Mouse (Mus musculus): Measurements from ENCODE around the gene Lbx1.

Gene Lbx1

DNA sequence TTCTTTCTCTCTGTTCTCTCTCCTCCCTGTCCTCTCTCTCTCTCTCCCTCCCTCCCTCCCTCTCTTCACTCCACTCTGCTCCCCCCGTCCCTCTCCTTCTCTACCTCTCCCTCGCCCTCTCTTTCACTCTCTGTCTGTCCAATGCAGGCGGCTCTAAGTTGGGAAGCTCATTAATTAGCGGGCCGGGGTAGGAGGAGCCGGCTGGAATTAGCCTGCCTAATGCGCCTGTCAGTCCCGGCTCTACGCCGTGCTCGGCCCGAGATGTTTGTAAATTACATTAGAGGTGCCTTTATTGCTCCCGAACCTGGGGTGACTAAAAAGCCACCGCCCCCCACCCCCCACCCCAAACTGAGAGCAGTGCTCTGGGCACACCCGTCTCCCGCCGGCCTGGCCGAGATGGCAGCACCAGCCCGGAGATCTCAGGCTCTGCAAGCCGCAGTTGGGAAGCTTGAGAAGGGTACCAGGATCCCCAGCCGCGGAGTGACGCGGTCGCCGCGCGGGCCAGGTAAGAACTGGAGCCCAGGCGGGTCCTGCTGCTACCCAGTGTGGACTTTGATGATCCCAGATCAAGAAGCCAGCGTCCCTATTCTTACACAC, at the start of gene Lbx1:
TSS of gene Lbx1 (minus strand) at position 47 of the 597 bp plus-strand sequence.
- DNase-seq (ENCODE audit: low spot score), result no peak

DNA sequence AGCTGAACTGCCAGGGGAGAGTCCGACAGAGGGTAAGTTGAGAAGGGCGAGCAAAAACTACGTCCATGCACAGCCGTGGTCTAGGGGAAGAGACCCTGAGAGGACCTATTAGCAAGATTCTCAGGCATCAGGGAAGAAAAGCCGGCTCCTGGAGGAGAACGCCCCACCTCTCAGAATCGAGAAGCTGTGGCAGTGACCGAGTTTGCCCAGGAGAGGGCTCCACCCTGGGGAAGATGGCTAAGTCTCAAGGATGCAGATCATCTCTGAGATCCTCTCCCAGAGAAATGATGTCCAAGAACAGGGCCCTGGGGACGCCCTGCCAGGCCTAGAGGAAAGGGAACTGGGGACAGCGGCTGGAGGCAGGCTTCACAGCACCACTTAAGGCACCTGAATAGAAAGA, 47.7 kb upstream of the Lbx1 start:
- DNase-seq (ENCODE audit: low spot score), result peak; percentile 84

DNA sequence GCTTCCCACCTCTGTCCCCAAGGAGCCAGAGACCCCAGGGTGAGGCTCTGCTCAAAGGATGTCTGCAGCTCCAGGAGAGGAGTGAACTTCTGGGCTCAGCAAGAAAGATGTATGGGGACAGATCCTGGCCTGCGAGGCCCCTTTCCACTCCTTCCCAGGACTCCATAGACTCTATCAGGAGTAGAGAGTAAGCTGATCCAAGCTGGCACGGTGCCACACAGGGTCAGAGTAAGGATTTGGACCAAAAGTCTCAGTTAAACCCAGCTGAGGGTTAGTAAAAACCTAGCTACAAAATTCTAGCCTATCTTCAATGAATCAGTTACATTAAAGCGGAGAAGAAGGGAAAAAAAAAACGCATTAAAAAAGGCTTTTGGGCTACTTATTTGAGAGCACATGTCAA, 40.6 kb upstream of the Lbx1 start:
- peak; percentile 60 for DNase-seq (ENCODE audit: low spot score)

DNA sequence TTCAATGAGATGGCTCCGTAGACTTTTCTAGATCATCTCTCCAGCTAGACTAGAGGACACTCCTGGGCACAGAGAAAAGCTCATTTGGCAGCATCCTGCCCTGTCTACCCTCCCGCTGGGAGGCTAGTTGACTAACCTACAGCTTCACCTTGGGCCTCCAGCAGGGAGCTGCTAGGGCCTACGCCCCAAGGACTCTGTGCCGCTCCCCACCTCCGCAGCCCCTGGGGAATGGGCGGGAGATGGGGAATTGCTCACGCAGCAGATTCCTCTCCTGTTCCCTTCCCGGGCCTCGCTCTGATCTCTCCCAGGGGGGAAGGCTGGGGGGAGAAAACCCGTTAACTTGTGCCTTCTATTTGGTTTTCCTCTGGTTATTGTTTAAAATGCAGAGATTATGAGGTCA, 36.4 kb upstream of the Lbx1 start:
- DNase-seq (ENCODE audit: low spot score), result no peak

DNA sequence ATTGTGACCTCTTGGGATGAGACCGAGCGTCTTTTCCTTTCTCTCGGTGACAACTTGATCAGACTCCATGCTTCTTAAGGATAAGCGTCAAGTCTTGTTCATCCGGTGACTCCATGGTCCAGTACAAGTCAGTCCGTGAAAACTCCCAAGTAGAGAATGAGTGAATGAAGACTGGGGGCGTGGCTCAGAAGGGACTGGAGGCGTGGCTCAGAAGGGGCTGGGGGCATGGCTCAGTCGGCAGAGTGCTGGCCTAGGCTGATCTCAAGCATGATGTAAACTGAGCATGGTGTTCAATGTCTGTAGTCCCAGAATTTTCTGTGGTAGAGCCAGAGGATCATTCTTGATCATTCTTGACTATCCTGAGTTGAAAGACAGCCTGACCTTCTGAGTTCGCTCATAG, 27.4 kb upstream of the Lbx1 start:
- DNase-seq (ENCODE audit: low spot score), result no peak

- no peak for DNase-seq (ENCODE audit: low spot score)
Observed at GRCm38 (mm10) chr19:45257414-45258326, 22.1 kb upstream of the Lbx1 start.

GRCm38 (mm10) chr19:45254806-45255205, 19.2 kb upstream of the Lbx1 start:
- DNase-seq (ENCODE audit: low spot score), result no peak

- DNase-seq (ENCODE audit: low spot score), result no peak
Observed at GRCm38 (mm10) chr19:45252436-45252835, 16.8 kb upstream of the Lbx1 start.

DNA sequence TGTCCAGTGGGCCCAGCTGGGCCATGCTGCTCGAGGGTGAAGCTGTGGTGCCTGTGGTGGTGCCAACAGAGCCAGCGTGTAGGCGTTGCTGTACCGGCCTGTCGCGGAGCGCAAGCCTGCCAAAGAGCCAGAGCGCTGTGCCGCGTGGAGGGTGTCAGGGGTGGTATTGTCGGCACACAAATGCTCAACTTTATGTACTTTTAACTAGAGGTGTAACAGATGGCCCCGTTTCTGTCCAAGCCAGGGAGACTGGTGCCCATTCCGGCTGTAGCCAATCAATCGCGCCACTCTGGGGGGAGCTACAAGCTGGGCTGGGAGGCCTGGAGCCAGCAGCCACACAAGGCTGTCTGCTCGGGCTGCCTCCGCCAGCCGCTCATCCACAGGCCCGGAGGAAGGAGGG, 13.1 kb upstream of the Lbx1 start:
- DNase-seq (ENCODE audit: low spot score), result no peak

DNA sequence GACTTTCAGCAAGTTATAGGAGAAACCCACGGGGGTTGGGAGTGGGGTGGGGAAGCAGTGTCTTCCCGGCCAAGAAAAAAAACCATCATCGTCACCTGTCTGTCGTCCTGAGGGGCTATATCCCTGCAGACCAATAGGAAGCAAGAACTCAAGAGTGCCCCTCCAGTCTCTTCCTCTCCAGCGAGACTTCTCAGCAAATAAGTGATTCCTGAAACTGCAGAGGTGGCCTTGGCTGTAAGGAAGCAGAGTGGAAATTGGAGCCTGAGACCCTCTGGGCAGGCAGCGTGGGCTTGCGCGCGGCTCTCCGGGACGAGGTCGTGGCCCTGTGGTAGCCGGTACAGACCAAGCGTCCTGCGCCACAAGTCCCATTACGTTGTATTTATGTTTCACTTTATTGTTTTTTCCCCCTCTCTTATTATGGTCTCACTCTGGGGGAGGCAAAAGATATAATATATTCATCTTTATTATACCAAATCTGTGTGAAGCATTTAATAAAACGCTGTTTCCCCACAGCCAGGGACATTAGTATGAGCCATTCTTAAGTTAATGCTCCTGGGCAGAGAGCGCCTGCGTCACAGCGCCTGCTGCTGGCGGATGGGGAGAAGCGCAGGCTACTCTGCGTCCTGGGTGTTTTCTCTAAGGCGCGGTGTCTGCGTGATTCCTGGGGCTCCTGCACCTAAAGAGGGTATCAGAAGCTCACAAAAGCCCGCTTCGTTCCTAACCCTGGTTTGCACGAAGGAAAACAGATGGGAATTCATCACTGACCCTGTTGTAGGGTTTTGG, 8.5 kb upstream of the Lbx1 start:
- DNase-seq (ENCODE audit: low spot score), result peak; percentile 71

DNA sequence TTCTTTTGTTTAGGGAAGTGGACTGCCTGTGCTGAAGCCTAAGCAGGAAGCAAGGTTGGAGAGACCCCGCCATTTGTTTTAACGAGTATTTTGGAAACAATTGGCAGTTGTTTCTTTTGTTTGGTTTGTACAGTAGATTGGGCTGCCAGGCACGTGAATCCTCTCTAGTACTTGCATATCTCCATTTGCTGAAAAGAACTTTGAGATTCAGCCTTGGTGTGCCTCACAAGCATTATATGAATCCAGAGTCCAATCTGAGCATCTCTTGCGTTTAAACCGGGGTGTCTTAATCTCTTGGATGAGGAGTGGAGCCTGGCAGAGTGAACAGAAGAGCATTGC, 7.6 kb upstream of the Lbx1 start:
- no peak for DNase-seq (ENCODE audit: low spot score)

DNA sequence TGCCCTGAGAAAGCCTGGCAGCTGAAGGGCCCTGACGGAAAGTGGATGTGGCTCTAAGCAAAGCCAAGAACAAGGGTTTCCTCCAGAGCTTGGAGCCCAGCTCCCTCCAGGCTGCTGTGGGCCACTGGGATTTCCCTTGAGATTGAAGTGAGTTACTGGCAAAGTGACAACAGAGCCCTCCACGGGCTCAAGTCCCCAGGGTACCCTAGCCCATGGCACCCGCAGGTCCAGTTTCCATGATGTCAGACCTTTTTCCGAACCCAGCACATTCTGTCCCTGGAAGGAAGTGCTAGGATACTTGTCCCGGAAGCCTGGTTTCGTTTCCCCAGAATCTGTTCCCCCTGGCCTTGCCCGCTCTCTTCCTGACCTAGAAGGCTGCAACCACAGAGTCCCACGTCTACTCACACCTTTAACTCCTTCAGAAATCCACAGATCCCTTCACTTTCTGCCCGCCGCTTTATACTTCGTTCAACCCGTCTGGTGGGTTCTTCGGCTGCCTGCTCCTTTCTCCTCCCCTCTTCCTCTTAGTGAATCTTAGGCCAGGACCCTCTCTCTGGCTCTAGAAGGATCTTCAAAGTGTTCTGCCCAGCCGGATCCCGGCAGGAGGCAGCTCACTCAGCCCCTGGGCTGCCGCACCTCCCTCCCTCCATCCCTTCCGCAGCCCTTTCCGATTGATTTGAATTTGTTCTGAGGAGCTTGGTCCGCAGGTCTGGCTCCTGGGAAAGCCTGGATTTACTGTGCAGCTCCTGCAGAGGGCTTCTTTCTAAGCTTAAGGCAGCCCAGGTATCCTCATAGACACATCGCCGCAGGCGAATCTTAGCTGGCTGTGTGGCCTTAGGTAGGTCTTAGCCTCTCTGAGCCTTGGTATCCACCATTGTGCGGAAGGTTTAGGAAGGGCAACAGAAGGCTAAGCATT, 7.0 kb upstream of the Lbx1 start:
- no peak for DNase-seq (ENCODE audit: low spot score)

DNA sequence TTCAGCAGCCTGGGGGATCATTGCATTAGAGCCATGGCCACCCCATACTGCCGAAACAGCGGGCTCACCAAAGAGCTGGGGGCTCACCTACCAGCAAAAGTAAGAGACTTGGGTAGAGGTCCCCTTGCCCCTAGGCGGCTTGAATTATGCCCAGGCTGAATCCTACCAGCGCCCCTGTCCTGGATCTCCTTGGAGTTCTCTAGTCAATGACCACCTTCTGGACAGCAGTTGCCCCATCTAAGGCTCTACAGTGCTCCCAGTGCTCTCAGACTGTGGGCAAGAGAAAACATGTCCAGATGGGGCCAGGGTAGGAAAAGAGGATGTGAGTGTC, 6.4 kb upstream of the Lbx1 start:
- DNase-seq (ENCODE audit: low spot score), result no peak

- DNase-seq (ENCODE audit: low spot score), result no peak
Observed at GRCm38 (mm10) chr19:45240026-45240425, 4.4 kb upstream of the Lbx1 start.

DNA sequence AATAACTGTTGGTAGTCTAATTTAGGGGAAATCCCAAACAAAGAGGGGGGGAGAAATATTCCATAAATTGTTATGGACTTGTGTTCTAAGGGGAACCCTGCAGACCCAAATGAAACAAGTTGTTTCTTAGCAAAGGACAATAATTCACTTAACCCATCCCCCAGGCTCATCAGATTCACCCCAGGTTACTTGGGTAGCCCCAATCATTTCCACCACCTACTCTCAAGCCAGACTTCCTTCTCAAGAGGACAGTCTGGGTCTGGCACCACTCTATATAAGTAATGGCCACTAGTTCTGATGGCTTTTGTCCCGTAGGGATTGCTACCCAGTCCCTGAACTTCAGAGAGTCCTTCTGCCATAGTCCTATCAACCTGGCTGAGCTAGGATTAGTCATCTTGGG, 3.6 kb upstream of the Lbx1 start:
- no peak for DNase-seq (ENCODE audit: low spot score)

GRCm38 (mm10) chr19:45237665-45238209, 2.1 kb upstream of the Lbx1 start:
- DNase-seq (ENCODE audit: low spot score), result no peak

DNA sequence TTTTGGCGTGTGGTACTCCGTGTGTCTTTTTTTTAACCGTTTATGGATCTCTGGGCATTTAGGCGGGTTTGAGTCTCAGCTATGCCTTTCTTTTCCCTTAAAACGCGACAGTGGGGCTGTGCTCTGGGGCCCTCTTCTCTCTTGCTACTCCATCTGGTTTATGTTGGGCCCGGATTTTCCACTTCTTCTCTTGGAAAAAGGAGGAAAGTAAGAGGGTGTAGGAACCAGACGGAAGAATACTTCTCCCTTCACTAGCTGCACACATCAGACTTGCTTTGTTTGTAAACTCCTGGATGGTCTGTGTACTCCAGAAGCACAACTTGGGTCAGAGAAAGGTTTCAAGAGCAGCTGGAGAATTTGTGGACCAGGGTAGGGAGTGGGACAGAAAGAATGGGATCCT, 1.5 kb upstream of the Lbx1 start:
- no peak for DNase-seq (ENCODE audit: low spot score)

DNA sequence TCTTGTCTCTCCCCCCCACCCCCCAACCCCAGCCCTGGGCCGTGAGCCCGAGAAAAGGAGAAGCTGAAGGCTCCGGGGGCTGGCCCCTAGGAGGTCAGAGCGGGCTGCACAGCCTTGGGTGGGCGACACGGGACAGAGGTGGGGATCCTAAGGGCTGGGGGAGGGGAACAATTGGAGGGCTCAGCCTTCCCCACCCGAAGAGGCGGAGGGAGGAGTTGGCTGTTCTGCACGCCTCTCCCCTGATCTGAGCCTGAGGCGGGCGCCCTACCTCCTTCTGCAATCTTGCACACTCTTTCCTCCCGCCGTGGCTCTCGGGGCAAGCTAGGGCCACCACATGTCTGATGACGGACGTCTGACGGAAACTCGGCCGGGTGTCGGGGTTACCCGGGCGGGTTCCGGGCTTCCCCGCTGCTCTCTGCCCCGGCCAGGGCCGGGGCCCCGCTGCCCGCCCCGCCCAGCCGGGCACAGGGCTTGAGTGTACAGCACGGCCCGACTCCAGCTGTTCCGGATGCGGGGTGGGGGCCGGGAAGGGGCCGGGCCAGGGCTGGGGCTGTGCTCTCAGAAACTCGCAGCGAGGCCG, 841 bp upstream of the Lbx1 start:
- peak; percentile 49 for DNase-seq (ENCODE audit: low spot score)

GRCm38 (mm10) chr19:45235331-45235741, 276 bp downstream of the Lbx1 start:
- DNase-seq (ENCODE audit: low spot score), result peak; percentile 49

- peak; percentile 46 for DNase-seq (ENCODE audit: low spot score)
Observed at GRCm38 (mm10) chr19:45234771-45235231, 811 bp downstream of the Lbx1 start.

GRCm38 (mm10) chr19:45234191-45234770, 1.3 kb downstream of the Lbx1 start:
- DNase-seq (ENCODE audit: low spot score), result no peak

Data from testis, postnatal 10 days (tissue).